Mouse (Mus musculus) left cerebral cortex, adult 18-20 months (tissue): ENCODE measurements around the gene Fkbp7. TPM values are rescaled to one million over a fixed set of nuclear protein-coding genes. Genes with fewer than 3 reads are reported as not detected.
"Not testable (repeated sequence)": the region's sequence is repeated elsewhere in the genome, so short reads cannot be mapped to it uniquely, and the experiment has no call there.

Experiments
- DNase-seq, 2 experiments: peaks; one replicate each; pipeline ENCODE4 v3.0.0; 2021 to 2022; ENCODE audit warnings: low spot score in 2 of 2, mixed read lengths in 1 of 2
- total RNA-seq, 2 experiments: library from RNA; stranded (reverse); gene quantifications; 2 replicates each; pipeline ENCODE4 v1.2.3; 2021

Fkbp7 gene
- total RNA-seq, 2 experiments from 2014 or later: 5.0 to 5.8 TPM

DNA sequence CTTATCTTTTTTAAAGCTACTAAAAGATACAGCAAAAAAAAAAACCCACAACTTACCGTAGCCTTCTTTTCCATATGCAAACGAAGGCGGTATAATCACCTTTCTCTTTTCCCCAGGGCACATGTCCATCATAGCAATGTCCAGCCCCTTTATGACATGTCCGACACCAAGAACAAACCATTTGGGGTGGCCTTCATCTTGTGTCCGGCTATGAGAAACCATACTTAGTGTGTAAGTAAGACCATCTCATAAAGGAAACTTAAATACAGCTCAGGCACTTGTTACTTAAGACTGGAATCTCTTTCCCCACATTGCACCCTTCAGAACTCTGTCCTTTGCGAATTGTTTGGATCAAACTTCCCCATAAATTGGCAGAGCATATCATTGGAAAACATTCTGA lies 1.3 kb downstream of the Fkbp7 start:
- no peak for DNase-seq

DNA sequence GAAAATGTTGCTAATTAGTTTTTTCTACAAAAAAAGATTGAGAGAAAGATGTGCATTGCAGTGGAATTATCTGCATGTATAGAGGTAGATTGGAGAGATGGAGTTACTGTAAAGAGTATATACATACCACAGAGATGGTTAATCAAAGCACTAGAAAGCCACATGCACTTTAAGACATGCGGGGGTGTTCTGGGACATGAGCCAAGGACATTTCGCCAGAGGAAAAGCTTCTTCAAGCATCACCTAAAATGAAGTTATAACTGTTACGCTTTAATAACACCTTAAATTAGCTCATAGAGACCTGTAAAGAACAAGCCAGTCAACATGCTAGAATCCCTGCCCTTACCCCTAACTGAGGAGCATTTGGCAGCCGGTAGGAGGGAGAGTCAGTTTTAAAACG lies 5.7 kb downstream of the Fkbp7 start:
- DNase-seq: no peak

DNA sequence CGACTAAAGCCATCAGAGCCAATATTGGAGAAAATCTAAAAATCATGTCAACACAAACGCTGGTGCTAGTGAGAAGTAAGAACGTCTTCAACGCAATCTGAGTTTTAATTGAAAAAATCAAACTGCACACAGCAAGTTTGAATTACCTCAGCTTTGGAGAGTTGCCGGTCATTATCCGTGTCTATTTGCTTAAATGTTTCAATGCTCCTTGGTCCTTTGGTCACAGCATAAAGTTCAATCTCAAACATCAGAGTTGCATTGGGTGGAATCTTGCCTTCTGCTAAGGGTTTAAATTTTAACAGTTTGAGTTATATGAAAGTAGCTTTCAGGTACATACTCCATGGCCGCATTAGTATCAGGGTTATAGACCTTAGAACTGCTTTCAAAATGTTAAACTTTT lies 7.4 kb downstream of the Fkbp7 start:
- DNase-seq: no peak

DNA sequence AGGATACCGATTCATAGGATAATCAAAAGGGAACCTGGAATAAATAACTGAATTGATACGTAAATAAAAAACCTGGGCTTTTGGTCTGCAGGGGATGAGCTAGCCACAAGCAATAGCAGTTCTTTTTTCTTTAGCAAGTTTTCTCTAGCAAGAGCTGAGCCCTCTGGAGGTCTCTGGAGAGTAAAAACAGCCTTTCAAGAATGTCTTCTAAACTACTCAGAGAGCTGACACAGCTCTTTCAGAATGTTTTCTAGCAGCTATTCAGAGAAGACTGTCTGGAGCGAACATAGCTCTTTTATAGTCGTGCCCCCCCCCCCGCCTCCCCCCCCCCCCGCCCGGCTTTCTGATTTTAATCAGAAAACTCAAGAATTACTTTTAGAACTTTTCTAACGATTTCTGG lies 13.5 kb downstream of the Fkbp7 start:
- DNase-seq: no peak

DNA sequence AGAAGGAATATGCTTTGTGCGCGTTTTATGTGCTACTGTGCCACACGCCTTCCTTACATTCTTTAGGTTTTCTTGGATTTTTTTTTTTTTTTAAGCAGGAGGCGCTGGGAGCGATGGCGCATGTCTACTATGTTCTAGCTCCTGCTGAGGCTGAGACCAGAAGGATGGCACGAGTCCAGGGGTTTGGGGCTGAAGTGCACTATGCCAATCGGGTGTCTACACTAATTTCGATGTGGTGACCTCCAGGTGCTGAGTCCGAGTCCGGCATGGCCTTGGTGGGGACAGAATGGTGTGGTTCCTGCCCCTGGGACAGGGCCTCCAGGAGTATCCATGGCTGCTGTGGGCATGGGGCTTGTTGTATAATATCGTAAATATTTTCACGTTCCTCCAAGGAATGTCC lies 14.4 kb downstream of the Fkbp7 start:
- DNase-seq: no peak

DNA sequence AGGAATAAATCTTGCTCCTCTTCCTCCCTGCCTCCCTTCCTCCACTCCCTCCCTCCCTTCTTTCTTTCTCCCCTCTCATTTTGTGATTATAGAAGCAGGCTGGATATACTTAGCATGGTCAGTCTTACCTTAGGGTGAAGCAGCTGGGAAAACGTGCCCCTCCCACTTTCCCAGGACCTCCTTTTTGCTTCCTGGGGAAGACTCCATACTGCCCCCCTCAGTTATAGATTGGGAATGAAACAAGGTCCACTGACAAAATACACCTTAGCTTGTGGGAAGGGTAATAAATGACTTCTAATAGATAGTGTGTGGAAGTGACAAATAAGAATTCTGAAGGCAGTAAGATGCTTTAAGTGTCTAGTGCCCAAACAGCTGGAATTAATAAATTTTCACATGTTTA lies 16.9 kb downstream of the Fkbp7 start:
- DNase-seq: no peak

DNA sequence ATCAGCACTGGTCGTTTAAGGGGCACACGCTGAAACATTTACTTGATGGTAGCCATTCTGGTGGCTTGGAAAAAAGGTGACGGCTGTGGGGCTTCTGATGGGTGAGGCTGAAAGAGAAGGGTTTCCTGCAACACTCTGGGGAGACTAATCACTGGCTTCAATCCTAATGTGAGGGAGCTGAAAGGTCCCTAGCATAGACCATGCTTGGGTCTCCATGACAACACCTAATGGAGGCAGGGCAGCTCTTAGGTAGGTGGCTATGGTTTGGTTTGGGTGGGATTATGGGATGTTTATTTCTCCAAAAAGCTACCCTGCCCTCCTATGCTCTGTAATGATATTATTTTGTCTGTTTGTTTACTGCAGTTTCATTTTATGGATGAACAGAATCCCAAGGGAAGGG lies 17.5 kb downstream of the Fkbp7 start:
- DNase-seq: no peak

DNA sequence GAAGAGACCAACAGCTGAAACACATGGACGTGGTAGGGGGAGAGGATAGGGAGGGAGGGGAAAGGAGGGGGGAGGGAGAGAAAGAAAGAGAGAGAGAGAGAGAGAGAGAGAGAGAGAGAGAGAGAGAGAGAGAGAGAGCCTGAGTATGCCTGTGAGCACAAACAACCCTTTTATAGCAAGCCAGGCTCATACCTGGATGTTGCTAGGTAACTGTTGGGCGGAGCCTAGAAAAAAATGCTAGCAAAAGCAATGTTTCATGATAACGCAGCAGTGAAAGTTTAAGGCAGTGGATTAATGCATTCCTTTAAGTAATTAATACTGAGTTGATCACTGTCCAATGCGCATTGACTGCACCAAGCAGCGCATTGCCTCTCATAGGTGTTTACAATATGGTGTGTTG lies 18.3 kb downstream of the Fkbp7 start:
- DNase-seq: no peak

DNA sequence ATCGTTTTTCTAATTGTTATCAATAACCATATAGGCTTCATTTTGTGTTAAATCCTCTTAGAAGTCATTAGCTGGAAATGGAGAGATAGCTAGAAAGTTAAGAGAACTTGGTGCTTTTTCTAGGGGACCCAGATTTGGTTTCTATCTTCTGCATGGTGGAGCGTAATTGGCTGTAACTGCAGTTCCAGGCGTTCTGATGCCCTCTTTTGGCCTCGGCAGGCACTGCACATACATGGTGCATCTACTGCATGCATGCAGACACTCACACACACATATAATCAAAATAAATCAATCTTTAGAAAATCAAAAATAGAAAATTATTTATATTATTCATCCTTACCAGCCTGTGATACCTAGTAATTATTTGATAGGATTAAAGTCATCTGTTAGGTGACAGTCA lies 19.8 kb downstream of the Fkbp7 start:
- DNase-seq: no peak

DNA sequence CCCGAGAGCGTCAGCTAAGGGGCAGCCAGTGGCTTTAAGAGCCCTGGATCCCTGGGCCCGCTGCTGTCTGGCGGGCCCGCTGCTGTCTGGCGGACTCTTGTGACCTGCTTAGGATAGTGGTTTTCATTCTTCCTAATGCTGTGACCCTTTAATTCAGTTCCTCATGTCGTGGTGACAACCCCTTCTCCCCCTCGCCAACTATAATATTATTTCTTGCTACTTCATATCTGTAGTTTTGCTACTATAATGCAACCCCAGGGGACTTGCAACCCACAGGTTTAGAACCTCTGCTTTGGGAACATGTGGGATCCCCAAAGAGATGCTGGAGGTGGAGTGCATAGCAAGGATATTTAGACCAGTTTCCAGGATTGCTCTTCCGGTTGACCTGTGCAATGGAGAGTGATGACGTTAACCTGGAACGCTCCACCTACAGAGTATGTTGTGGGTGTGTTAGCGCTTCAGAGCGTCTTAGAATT lies 24.2 kb downstream of the Fkbp7 start:
- DNase-seq: no peak

DNA sequence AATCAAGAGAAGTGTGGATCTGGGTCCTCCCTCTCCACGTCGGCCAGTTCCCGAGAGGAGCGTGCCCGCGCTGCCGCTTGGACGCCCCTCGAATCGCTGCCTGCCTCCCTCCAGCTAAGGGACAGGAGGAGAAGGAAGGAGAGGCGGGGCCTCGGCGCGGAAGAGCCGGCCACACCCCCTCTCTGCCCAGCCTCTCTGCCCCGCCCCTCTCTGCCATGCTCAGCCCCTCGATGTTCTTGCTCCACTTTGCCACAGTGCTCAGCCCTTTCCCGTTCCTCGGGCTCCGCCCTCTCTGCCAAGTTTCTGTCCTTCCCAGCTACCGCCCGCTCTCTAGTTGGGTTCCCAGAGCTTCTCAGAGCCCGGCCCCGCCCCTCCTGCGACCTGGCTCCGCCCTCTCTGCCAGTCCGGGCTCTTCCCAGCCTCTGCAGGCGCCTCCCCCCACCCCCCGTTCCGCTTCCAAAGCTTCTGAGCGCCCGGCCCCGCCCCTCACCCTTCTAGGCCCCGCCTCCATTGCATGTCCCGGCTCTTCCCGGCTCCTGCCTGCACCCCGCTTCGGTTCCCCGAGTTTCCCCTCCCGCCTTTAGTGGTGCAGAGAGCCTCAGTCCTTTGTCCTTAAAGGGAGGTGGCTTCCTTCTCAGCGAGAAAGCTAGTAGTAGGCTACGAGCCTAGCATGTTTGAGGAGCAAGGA lies 24.9 kb downstream of the Fkbp7 start, which contains the start of the genes Prkra and Pjvk:
Gene Prkra (minus strand): TSS at position 133 of the 688 bp plus-strand sequence.
Gene Pjvk (plus strand): TSS at position 594 of the 688 bp plus-strand sequence.
- DNase-seq: peak; percentile 92 to 94

DNA sequence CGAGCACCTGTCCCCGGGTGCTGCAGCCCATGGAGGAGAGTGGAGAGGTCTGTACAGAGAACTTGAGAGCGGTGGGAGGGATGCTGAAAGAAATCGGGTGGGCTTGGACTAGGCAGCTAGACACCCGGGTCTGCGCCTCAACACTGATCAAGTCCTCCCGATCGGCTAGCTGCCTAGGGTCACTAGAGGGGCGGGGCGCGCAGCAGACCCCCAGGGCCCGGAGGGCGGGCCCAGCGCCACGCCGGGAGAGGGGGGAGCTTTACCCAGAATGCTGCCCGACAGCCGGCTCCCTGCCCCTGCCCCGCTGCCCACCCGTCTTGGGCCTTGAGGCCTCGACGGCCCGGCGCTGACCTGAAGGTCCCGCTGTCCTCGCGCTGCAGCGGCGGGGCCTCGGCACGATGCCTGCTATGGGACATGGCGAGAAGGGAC lies 25.5 kb downstream of the Fkbp7 start:
- DNase-seq: no peak

DNA sequence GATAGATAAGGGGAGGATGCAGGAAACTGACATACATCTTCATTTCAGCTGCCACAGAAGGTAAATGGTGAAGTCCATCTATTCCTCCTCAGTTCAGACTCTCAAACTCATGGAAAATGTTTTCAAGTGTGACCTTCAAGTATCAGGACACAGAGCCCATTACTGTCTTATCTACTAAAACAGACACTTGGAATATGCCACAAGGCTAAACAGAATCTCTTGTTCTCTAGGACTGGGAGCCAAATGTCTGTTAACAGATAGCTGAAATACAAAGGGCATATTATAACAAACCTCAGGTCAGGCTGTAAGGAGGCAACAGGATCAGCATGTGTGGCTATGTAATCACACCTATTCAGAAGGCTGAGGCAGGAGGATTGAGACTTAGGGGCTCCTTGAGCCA lies 29.1 kb downstream of the Fkbp7 start:
- DNase-seq: no peak

DNA sequence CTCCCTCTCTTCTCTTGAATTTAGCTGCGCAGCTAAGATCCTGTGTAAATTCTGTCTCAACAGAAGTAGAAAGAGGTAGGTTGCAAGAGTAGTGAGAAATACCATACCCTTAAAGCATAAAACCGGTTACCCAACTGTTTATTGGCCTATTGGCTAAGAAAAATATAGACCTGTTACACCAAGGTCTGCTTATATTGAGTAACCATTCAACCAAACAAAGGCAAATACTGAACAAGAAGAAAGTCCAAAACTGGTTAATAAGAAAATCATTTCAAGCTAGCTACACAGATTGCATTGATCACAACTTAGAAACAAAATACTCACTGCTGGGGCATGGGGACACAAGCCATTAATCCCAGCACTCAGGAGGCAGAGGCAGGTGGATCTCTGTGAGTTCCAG lies 33.3 kb downstream of the Fkbp7 start:
- DNase-seq: no peak

DNA sequence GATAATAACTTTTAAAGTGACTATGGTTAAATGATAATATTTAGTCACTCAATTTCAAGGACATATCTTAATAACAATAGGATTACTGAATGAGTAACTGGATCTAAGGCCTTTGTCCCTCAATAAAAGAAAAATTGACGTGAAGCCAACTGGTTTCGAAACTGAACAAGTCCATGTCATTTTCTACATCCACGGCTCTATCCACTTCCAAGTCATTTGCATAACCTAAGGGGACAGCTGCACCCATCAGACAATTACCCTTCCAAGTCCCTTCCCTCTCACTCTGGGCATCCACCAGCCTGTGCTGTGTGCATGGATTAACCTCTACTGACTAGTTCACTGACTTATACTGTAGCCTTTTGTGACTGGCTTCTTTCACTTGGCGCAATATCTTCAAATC lies 41.3 kb downstream of the Fkbp7 start:
- DNase-seq: no peak

DNA sequence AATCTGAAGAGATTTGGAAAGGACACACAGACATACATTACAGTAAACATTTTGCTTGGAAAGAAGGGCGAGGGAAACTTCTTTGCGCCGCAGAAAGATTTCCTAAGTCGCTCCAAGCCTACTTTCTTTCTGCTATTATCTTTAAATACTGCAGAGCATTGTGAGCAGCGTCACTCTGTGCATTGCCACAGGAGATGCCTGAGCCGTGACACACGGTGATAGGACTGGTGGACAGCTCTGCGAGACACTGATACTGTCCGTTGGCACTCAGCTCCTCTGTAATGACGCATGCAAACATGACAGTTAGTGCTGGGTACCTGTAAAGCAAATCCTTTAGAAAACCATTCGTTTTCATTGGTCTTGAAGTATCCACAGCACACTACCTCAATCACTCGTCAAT lies 42.6 kb downstream of the Fkbp7 start:
- DNase-seq: no peak

DNA sequence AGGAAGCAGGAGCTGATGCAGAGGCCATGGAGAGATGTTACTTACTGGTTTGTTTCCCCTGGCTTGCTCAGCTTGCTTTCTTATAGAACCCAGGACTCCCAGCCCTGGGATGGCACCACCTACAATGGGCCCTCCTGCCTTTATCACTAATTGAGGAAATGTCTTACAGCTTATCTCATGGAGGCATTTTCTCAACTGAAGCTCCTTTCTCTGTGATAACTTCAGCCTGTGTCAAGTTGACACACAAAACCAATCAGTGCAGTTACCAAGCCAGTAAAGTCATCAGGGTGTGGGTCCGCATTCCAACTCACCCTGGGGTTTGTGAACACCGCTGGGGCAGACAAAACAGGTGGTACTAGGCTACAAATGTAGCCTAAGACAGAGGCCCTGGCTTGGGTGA lies 50.6 kb downstream of the Fkbp7 start:
- DNase-seq: not testable (repeated sequence)

DNA sequence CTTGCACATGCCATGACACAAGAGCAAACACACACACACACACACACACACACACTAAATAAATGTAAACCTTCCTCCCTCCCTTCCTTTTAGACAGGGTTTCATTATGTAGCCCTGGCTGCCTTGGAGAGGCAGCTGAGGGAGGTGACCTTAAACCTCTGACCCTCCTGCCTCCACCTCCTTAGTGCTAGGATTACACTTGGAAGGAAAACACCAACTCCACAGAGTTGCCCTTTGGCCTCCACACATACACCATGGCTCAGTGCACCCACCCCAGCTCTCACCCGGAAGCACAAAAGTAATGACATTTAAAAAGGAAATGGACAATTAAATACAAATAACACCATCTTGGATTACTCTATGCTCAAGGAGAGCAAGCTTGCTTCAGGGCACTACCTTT lies 51.2 kb downstream of the Fkbp7 start:
- no peak for DNase-seq

DNA sequence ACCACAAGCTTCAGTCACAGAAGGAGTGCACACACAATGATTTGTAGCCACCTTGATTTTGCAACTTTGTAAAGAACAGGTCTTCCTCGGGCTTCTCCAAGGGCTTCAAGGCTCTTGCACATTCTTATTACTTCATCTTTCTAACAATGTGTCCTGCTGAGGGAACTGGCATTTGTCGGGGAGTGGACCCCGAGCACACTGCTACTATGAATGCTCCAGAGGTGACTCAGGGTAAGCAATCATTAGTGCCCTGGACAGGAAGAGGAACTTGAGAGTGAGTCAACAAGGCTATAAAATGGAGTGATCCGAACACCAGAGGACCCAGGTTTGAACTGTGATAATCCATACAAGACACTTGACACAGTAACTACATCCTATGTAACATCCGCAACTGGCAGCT lies 52.7 kb downstream of the Fkbp7 start:
- DNase-seq: no peak

DNA sequence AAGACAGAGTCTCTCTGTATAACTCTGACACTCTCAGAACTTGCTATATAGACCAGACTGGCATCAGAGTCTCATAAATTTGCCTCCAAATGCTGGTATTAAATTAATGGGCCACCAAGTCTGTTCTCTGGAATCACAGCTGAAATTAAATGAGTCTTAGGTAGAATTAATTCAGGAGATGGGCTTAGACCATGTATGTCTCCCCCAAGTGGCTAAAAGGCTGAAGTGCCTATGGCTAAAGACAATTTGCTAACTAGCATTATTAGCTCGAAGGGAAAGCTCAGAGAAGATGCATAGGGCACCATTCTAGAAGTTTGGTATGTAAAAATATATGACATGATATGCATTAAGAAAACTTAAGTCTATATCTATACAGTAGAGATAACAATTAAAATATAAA lies 54.8 kb downstream of the Fkbp7 start:
- DNase-seq: peak; percentile 24 to 53
